Mouse (Mus musculus) heart, embryonic 14.5 days (tissue): ENCODE data around the gene Rad51b. TPM values are rescaled to one million over a fixed set of nuclear protein-coding genes. Genes with fewer than 3 reads are reported as not detected.

Experiments
- ATAC-seq: fragments of 200-750 bp; cut with Nextera tagmentation; 2 replicates; pipeline ENCODE4 v1.8.0; 2017; ENCODE audit warnings: low read depth, moderate TSS enrichment; ENCODE audit not compliant: insufficient number of reproducible peaks, insufficient read depth, low FRiP score
- H3K27ac ChIP-seq, 2 experiments: fragments of 200-500 bp in 1 of 2; fragments of 300-500 bp in 1 of 2; sonication (generic) in 1 of 2; replicated peaks in 1 of 2; 2 replicates each; pipeline ENCODE4 v1.5.1; 2012 to 2014; ENCODE audit warnings: low read depth in 2 of 2, low read length in 2 of 2, control low read depth in 1 of 2, mild to moderate bottlenecking in 1 of 2, mixed read lengths in 1 of 2; ENCODE audit not compliant: control insufficient read depth in 1 of 2, insufficient read depth in 1 of 2
- H3K27me3 ChIP-seq: fragments of 300-500 bp; sonication (generic); 2 replicates; pipeline ENCODE4 v1.6.1; 2014; ENCODE audit warnings: mild to moderate bottlenecking, low read length, control low read depth; ENCODE audit not compliant: control insufficient read depth, insufficient read depth
- H3K36me3 ChIP-seq: fragments of 300-500 bp; sonication (generic); 2 replicates; pipeline ENCODE4 v1.6.1; 2014; ENCODE audit warnings: mild to moderate bottlenecking, control low read depth, low read length, mixed read lengths; ENCODE audit not compliant: control insufficient read depth, insufficient read depth
- H3K4me1 ChIP-seq, 2 experiments: fragments of 200-500 bp in 1 of 2; fragments of 300-500 bp in 1 of 2; sonication (generic) in 1 of 2; 2 replicates each; pipeline ENCODE4 v1.6.1; 2012 to 2014; ENCODE audit warnings: low read length in 2 of 2, control low read depth in 1 of 2, mixed read lengths in 1 of 2; ENCODE audit not compliant: control insufficient read depth in 2 of 2, insufficient read depth in 2 of 2
- H3K4me2 ChIP-seq: fragments of 300-500 bp; sonication (generic); 2 replicates; pipeline ENCODE4 v1.6.1; 2014; ENCODE audit warnings: mild to moderate bottlenecking, low read length
- H3K4me3 ChIP-seq, 2 experiments: fragments of 200-500 bp in 1 of 2; fragments of 300-500 bp in 1 of 2; sonication (generic) in 1 of 2; 2 replicates each; pipeline ENCODE4 v1.5.1; 2012 to 2014; ENCODE audit warnings: low read length in 2 of 2, mild to moderate bottlenecking in 2 of 2, control low read depth in 1 of 2, low read depth in 1 of 2, moderate library complexity in 1 of 2; ENCODE audit not compliant: control insufficient read depth in 1 of 2, insufficient read depth in 1 of 2
- H3K9ac ChIP-seq: fragments of 300-500 bp; sonication (generic); 2 replicates; pipeline ENCODE4 v1.6.1; 2014; ENCODE audit warnings: mild to moderate bottlenecking, low read length
- H3K9me3 ChIP-seq: fragments of 300-500 bp; sonication (generic); 2 replicates; pipeline ENCODE4 v1.6.1; 2016; ENCODE audit warnings: low read length, control low read depth; ENCODE audit not compliant: control insufficient read depth
- WGBS: fragments of 180-500 bp; shearing (Covaris S2); extraction: QIAGEN DNeasy Blood & Tissue Kit; methylation state at CpG from one replicate; pipeline ENCODE4 v1.1.7; 2014; 5-methylcytosine and 5-hydroxymethylcytosine counted together
- polyA plus RNA-seq: library from polyadenylated mRNA; unstranded; fragments of >200 nt; fragmentation: Nextera tagmentation; extraction: Ambion mirVana; gene quantifications from 2 replicates; pipeline ENCODE4 v1.2.1, GENCODE M21; 2014

Gene Rad51b
- polyA plus RNA-seq, 1 experiment from 2014 or later, result 4.2 TPM

DNA sequence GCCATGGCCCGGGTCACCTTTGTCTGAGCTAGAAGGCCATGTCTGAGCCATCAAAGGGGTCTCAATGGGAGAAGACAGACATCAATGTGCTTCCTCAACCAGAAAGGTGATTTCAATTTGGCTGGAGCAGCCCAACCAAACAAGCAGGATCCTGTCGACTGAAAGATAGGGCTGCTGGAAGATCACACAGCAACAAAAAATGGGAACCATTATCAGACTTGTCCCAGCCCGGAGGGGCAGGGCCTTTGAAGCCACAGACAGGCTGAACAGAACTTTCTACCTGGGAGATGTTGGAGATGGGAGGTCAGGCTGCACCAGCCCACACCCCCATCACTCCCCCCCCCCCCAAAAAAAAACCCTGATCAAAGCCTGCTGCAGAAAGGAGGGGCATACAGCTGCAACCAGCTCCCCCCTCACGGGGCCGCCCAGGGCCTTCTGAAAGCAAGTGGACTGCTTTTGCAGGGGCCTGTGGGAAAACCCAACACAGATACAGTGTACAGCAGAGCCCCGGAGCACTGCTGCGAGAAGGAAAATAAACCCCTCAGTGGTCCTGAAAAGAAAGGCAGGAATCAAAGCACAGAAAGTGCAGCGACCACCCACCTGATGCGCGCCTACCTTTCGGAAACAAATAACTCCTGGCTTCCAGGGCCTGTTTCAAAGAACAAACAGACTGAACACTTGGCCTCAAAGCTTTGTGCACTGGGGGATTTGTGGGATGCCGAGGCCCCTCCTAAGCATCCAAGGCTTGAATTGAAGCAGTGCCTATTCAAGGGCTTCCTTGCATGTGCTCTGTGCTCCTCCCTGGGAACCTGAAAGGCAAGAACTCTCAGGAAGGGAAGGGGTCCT, 542.2 kb downstream of the Rad51b start:
- no peaks in the 10 kb centered on the region for H3K36me3 ChIP-seq
- H3K4me3 ChIP-seq, result no peak overlapping the region
- H3K9ac ChIP-seq, result peak overlapping the region; percentile 25; the same call in 1 of the 2 replicates
- ATAC-seq, result no peak
- H3K27me3 ChIP-seq, result no peaks in the 10 kb centered on the region
- H3K27ac ChIP-seq, result peak overlapping the region; percentile 80 to 84
- WGBS, result 71% methylated on average over 12 of the region's 12 CpGs
- H3K9me3 ChIP-seq, result no peaks in the 10 kb centered on the region
- H3K4me1 ChIP-seq, result peaks cover 53 to 72% of the 10 kb centered on the region in 2 experiments
- no peak overlapping the region for H3K4me2 ChIP-seq

DNA sequence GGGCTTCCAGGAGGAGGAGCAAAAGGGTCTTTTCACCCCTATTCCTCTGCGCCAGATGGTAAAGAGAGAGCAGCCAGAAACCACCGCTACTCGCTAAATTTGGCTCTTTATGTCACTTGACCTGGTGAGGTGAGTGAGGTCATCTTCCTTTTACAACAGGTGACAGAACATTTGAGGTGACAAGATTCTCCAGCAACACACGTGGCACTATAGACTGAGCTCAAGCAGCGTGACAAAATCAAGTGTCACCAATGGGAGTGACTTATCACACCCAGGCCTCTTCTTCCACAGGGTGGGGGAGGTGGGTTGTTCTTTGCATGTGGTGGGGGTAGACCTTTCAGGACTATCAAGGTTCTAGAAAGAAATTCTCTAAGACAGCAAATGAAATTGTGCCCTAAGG, 543.4 kb downstream of the Rad51b start:
- Histone ChIP-seq H3K4me3 (no peak overlapping the region), H3K4me2 (no peak overlapping the region), H3K9ac (no peak overlapping the region), H3K9me3 (no peaks in the 10 kb centered on the region), H3K4me1 (peaks cover 56 to 72% of the 10 kb centered on the region in 2 experiments), H3K36me3 (no peaks in the 10 kb centered on the region), H3K27ac (0 out of 4 replicates have a peak overlapping the region, but pooled peaks of 1 of the 2 experiments have one; percentile 54), H3K27me3 (no peaks in the 10 kb centered on the region)
- ATAC-seq, result no peak
- 33% methylated on average over 5 of the region's 5 CpGs for WGBS

DNA sequence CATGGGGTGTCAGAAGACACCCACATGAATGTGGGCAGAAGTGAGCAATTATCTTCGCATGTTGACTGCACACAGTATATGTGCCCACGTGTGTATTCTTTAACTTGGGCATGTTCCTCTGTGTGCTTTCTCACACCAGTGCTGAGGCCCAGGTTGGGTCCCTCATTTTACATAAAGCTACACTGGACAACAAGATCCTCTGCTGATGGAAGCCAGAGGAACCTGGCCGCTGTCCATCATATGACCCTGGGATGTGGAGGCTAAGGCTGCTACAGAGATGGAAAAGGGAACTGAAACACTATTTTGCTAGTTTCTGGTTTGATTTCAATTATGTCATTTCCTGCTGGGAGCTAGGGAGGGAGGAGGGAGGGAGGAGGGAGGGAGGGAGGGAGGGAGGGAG, 544.2 kb downstream of the Rad51b start:
- Histone ChIP-seq H3K4me2 (no peak overlapping the region), H3K4me3 (no peak overlapping the region), H3K4me1 (peaks cover 56 to 72% of the 10 kb centered on the region in 2 experiments), H3K9ac (no peak overlapping the region), H3K27me3 (no peaks in the 10 kb centered on the region), H3K36me3 (no peaks in the 10 kb centered on the region), H3K27ac (peak overlapping the region; percentile 31 to 54), H3K9me3 (no peaks in the 10 kb centered on the region)
- WGBS, result 82% methylated on average over 3 of the region's 3 CpGs
- ATAC-seq, result no peak

GRCm38 (mm10) chr12:79842319-79842718, 545.2 kb downstream of the Rad51b start:
- H3K4me2 ChIP-seq, result no peak overlapping the region
- H3K4me3 ChIP-seq, result no peak overlapping the region
- no peaks in the 10 kb centered on the region for H3K9me3 ChIP-seq
- peak; percentile 40; the same call in 1 of the 2 replicates for ATAC-seq
- H3K27ac ChIP-seq, result peak overlapping the region; percentile 69 to 85
- peaks cover 54 to 75% of the 10 kb centered on the region in 2 experiments for H3K4me1 ChIP-seq
- no peak overlapping the region for H3K9ac ChIP-seq
- no peaks in the 10 kb centered on the region for H3K27me3 ChIP-seq
- whole genome bisulfite sequencing, result 23% methylated on average over 7 of the region's 7 CpGs
- no peaks in the 10 kb centered on the region for H3K36me3 ChIP-seq

DNA sequence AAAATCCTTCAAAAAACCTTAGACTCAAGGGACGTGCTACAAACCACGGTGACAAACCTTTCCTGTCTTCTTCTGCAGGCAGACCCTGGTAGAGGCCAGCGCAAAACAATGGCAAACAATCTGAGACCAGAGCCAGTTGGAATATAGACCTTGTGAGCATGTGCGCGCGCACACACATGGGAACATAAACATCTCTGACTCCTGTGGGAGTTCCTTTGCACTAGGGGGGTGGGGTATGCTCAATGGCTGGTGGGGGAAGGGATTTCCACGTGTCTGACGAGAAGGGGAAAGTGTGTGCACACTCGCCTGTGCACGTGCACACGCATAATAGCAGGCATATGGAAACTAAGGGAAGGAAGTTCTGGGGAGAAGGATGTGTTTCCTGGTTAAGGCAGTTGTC, 545.9 kb downstream of the Rad51b start:
- ATAC-seq, result no peak

DNA sequence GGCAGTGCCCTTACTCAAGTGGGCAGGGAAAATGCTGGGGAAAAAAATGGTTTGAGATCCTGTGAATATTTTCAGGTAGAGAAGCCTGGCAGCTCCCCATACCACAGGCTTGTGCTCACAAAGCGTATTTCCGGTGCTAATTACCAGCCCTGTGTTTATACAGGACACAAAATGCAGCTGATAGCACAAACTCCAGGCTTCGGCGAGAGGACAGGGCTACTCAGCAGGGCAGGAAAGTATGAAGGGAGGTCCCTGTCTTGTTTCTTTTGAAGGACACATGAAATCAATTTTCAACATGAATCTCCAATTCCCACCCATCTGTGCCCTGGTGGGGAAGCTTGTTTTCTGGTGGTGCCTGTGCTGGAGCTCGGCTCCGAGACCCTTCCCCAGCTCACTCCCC, 546.4 kb downstream of the Rad51b start:
- H3K36me3 ChIP-seq, result no peaks in the 10 kb centered on the region
- H3K4me2 ChIP-seq, result no peak overlapping the region
- no peaks in the 10 kb centered on the region for H3K27me3 ChIP-seq
- H3K4me1 ChIP-seq, result peaks cover 45 to 64% of the 10 kb centered on the region in 2 experiments
- H3K4me3 ChIP-seq, result no peak overlapping the region
- ATAC-seq, result no peak
- WGBS, result 55% methylated on average over 6 of the region's 6 CpGs
- H3K27ac ChIP-seq, result peak overlapping the region; percentile 69 to 85
- no peak overlapping the region for H3K9ac ChIP-seq
- H3K9me3 ChIP-seq, result no peaks in the 10 kb centered on the region

More for the DNA sequence above, 545.9 kb downstream of the Rad51b start:
- no peak overlapping the region for H3K4me2 ChIP-seq
- no peak overlapping the region for H3K4me3 ChIP-seq
- no peaks in the 10 kb centered on the region for H3K36me3 ChIP-seq
- H3K4me1 ChIP-seq, result peaks cover 49 to 69% of the 10 kb centered on the region in 2 experiments
- 70% methylated on average over 11 of the region's 11 CpGs for WGBS
- H3K27me3 ChIP-seq, result no peaks in the 10 kb centered on the region
- H3K27ac ChIP-seq, result peak overlapping the region; percentile 69 to 85
- H3K9me3 ChIP-seq, result no peaks in the 10 kb centered on the region
- H3K9ac ChIP-seq, result no peak overlapping the region

GRCm38 (mm10) chr12:79846247-79847151, 549.4 kb downstream of the Rad51b start:
- Histone ChIP-seq H3K36me3 (no peaks in the 10 kb centered on the region), H3K4me3 (no peak overlapping the region), H3K9ac (no peak overlapping the region), H3K9me3 (no peaks in the 10 kb centered on the region), H3K27ac (no peak overlapping the region), H3K4me2 (no peak overlapping the region), H3K4me1 (peaks cover 26 to 47% of the 10 kb centered on the region in 2 experiments), H3K27me3 (no peaks in the 10 kb centered on the region)
- no peak for ATAC-seq
- WGBS, result 73% methylated on average over 7 of the region's 7 CpGs
